ENCODE assay signal across 19 mouse cellular contexts in the genomic region with DNA sequence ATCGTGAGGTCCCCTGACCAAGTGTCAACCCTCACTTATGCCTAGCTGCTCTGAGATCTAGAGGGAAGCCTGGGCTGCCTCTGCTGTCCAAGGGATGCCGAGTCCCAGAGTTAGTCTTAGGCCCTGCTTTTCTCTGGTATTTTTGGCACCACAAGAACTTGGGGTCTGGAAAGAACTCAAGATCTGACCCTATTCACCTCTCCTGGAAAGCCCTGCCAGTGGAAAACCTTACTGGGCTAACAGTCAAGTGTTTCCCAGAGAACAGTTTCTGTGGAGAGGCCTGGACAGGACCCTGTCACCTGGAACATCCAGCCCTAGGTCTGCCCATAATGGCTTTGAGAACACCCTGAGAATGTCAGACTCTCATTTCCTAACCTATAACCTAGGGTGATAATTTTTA. TPM values are rescaled to one million over a fixed set of nuclear protein-coding genes. Genes with fewer than 3 reads are reported as not detected.
DNase-seq lines count a peak whose midpoint lies in the region; ATAC-seq and TF ChIP-seq lines count a peak whose summit lies in the region.
"Had no signal": no experiment of that assay in that cellular context is flagged by ENCODE, and none has a peak within 500 bp of the region (broad histone marks: within the 10 kb centered on the region; RNA-seq: fewer than 3 reads in every experiment).

No protein-coding gene starts in this region.

- TF ChIP-seq EP300 in liver, postnatal 0 days (IDR thresholded peaks at IDR 0.05; ENCODE audit: low read depth): no peak

- peak overlapping the region; percentile 82; the same call in 1 of the 2 replicates for H3K27ac ChIP-seq in layer of hippocampus, adult 2 months
- H3K27ac ChIP-seq in embryonic facial prominence, embryonic 14.5 days (replicated peaks; ENCODE audit: low read depth, low read length): no peak overlapping the region
- H3K27ac ChIP-seq in liver, postnatal 0 days (ENCODE audit: low read depth): peak overlapping the region; percentile 80
- H3K27ac ChIP-seq: limb, embryonic 12.5 days; midbrain, embryonic 15.5 days; neural tube, embryonic 13.5 days had no signal

- H3K36me3 ChIP-seq in embryonic facial prominence, embryonic 14.5 days (ENCODE audit: control insufficient read depth, insufficient read depth, low read length): no peaks in the 10 kb centered on the region; the same call in 1 of the 2 replicates
- H3K36me3 ChIP-seq in liver, postnatal 0 days (replicated peaks; ENCODE audit: insufficient read depth, low read length): peaks cover 31% of the 10 kb centered on the region
- H3K36me3 ChIP-seq: midbrain, embryonic 15.5 days; neural tube, embryonic 13.5 days had no signal

- ATAC-seq in embryonic facial prominence, embryonic 14.5 days (ENCODE audit: low read depth): no peak
- ATAC-seq in liver, postnatal 0 days: no peak

- H3K9ac ChIP-seq in embryonic facial prominence, embryonic 14.5 days (ENCODE audit: low read depth, low read length): no peak overlapping the region
- H3K9ac ChIP-seq in liver, postnatal 0 days (replicated peaks): no peak overlapping the region

- H3K9me3 ChIP-seq in embryonic facial prominence, embryonic 14.5 days (ENCODE audit: control insufficient read depth, low read length): no peaks in the 10 kb centered on the region
- no peaks in the 10 kb centered on the region for H3K9me3 ChIP-seq in liver, postnatal 0 days (ENCODE audit: low read length)
- H3K9me3 ChIP-seq: embryonic facial prominence, embryonic 15.5 days; limb, embryonic 12.5 days; midbrain, embryonic 15.5 days; neural tube, embryonic 13.5 days had no signal

- TF ChIP-seq CTCF in layer of hippocampus, adult 2 months (conservative IDR thresholded peaks at IDR 0.05): no peak
- TF ChIP-seq CTCF in liver, postnatal 0 days (IDR thresholded peaks at IDR 0.05; ENCODE audit: low read depth): no peak

- no peak for DNase-seq in layer of hippocampus, adult 2 months (ENCODE audit: low spot score in 2 of 2)
- no peak for DNase-seq in layer of hippocampus, adult 8-10 months (ENCODE audit: low spot score in 2 of 2)
- DNase-seq in NIH3T3 (ENCODE audit: low read depth): peak; percentile 80
- DNase-seq in embryonic facial prominence, embryonic 14.5 days (ENCODE audit: low spot score): no peak
- DNase-seq in liver, postnatal 0 days: no peak
- no peak for DNase-seq in adrenal gland, adult (ENCODE audit: inconsistent age in 2 of 2, low spot score in 1 of 2)
- DNase-seq in cerebellum, adult 18-20 months: no peak
- DNase-seq: cerebellum, adult 11 months; gastrocnemius, adult 2 months; lung, embryonic 14.5 days; lung, postnatal 36 days; retina, postnatal 1 day; right cerebral cortex, postnatal 25 days; thymus, adult 18-20 months; thymus, postnatal 36 days had no signal

- H3K4me1 ChIP-seq in embryonic facial prominence, embryonic 14.5 days (ENCODE audit: control insufficient read depth, insufficient read depth, low read length): peaks cover 4% of the 10 kb centered on the region; the same call in 1 of the 2 replicates
- H3K4me1 ChIP-seq in liver, postnatal 0 days (ENCODE audit: insufficient read depth): peaks cover 61% of the 10 kb centered on the region

- 75% methylated on average over 2 of the region's 2 CpGs for WGBS in embryonic facial prominence, embryonic 14.5 days
- WGBS in liver, postnatal 0 days (ENCODE audit: insufficient replicate concordance): 69% methylated on average over 2 of the region's 2 CpGs

- peaks cover 7% of the 10 kb centered on the region for H3K27me3 ChIP-seq in embryonic facial prominence, embryonic 14.5 days (replicated peaks; ENCODE audit: control insufficient read depth, insufficient read depth, low read length)
- no peaks in the 10 kb centered on the region for H3K27me3 ChIP-seq in liver, postnatal 0 days (ENCODE audit: insufficient read depth, low read length)
- H3K27me3 ChIP-seq: embryonic facial prominence, embryonic 15.5 days had no signal

- H3K4me2 ChIP-seq in embryonic facial prominence, embryonic 14.5 days (ENCODE audit: low read depth, low read length): peak overlapping the region; percentile 94; the same call in 1 of the 2 replicates
- peak overlapping the region; percentile 94; the same call in 1 of the 2 replicates for H3K4me2 ChIP-seq in liver, postnatal 0 days (ENCODE audit: low read depth, low read length)

- H3K4me3 ChIP-seq in layer of hippocampus, adult 2 months: no peak overlapping the region
- H3K4me3 ChIP-seq in embryonic facial prominence, embryonic 14.5 days (ENCODE audit: low read depth, low read length): no peak overlapping the region
- H3K4me3 ChIP-seq in liver, postnatal 0 days (ENCODE audit: low read depth, low read length): peak overlapping the region; percentile 59; the same call in 1 of the 2 replicates

RNA-seq across cellular contexts. Expression of a gene that starts 0.9 kb away (rescaled TPM):
- 10 to 100 TPM; 19.2 to 20.0 TPM for total RNA-seq in layer of hippocampus, adult 2 months (2021)
- total RNA-seq in layer of hippocampus, adult 8-10 months (2022): 10 to 100 TPM; 18.0 to 32.8 (median 26.4) TPM
- 75.5 and 82.3 TPM in 2 replicates for polyA plus RNA-seq in embryonic facial prominence, embryonic 14.5 days (2014; fragmentation: Nextera tagmentation; extraction: Ambion mirVana)
- 16.0 and 18.1 TPM in 2 replicates for polyA plus RNA-seq in liver, postnatal 0 days (2015; fragmentation: Nextera tagmentation; extraction: Ambion mirVana)

RNA-seq across cellular contexts. Expression of a gene that starts 30.1 kb away (rescaled TPM):
- total RNA-seq in layer of hippocampus, adult 2 months (2021): 10 to 100 TPM; 23.6 to 24.6 TPM
- 10 to 100 TPM; 25.3 to 28.8 (median 27.2) TPM for total RNA-seq in layer of hippocampus, adult 8-10 months (2022)
- 21.2 and 21.5 TPM in 2 replicates for polyA plus RNA-seq in embryonic facial prominence, embryonic 14.5 days (2014; fragmentation: Nextera tagmentation; extraction: Ambion mirVana)
- 361 and 384 TPM in 2 replicates for polyA plus RNA-seq in liver, postnatal 0 days (2015; fragmentation: Nextera tagmentation; extraction: Ambion mirVana)

RNA-seq across cellular contexts. Expression of a gene that starts 44.9 kb away (rescaled TPM):
- 10 to 100 TPM; 37.9 to 47.8 TPM for total RNA-seq in layer of hippocampus, adult 2 months (2021)
- total RNA-seq in layer of hippocampus, adult 8-10 months (2022): 10 to 100 TPM; 45.2 to 54.5 (median 48.5) TPM
- 9.7 and 10.5 TPM in 2 replicates for polyA plus RNA-seq in embryonic facial prominence, embryonic 14.5 days (2014; fragmentation: Nextera tagmentation; extraction: Ambion mirVana)
- 4.9 and 5.3 TPM in 2 replicates for polyA plus RNA-seq in liver, postnatal 0 days (2015; fragmentation: Nextera tagmentation; extraction: Ambion mirVana)
